Mouse (Mus musculus) thymus, adult 2 months (tissue): ENCODE measurements around the gene Lrrc39.

Experiments
- CTCF ChIP-seq: fragments of 200-500 bp; IDR thresholded peaks from 2 replicates; pipeline ENCODE4 v1.5.1; 2012; ENCODE audit warnings: mild to moderate bottlenecking, control low read depth, low read length, moderate library complexity, borderline replicate concordance; ENCODE audit not compliant: control insufficient read depth, poor library complexity, insufficient read depth; ENCODE audit errors: extremely low read depth
- POLR2A ChIP-seq: fragments of 200-500 bp; IDR thresholded peaks from 2 replicates; pipeline ENCODE4 v1.6.1; 2012; ENCODE audit warnings: mild to moderate bottlenecking, low read length, control low read depth, moderate library complexity; ENCODE audit not compliant: control insufficient read depth, poor library complexity, insufficient read depth; ENCODE audit errors: extremely low read depth

DNA sequence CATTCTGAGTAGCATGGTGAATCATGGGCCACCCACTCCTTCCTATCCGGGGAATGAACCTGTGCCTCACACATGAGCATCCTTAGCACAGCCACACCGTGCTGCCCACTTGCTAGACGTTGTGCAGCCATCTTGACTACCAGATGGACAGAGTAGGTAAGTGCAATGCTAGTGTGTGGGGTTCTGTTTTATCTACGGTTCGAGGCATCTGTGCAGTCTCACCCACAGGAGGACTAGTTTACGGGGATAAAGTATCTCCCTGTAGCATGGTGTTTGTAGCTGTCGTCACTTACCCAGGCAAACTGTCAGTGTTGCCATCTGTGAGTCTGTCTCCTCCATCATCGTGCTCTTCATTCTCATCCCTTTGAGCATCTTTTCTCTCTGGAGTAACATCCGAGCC is 19.4 kb downstream of the Lrrc39 start:
- TF ChIP-seq CTCF (no peak), POLR2A (no peak)
